Mouse (Mus musculus) intestine, embryonic 14.5 days (tissue): ENCODE data around the gene Pth. TPM values are rescaled to one million over a fixed set of nuclear protein-coding genes. Genes with fewer than 3 reads are reported as not detected.

ENCODE experiments used
- ATAC-seq: fragments of 200-750 bp; cut with Nextera tagmentation; replicated peaks from 2 replicates; pipeline ENCODE4 v1.8.0; 2017; ENCODE audit warnings: low read depth, moderate number of reproducible peaks, moderate TSS enrichment, moderate library complexity; ENCODE audit not compliant: low FRiP score, low TSS enrichment
- DNase-seq: peaks from one replicate; pipeline ENCODE4 v3.0.0-alpha.2; 2018; ENCODE audit warnings: low spot score
- H3K27ac ChIP-seq: fragments of 300-500 bp; sonication (generic); 2 replicates; pipeline ENCODE4 v1.5.1; 2014; ENCODE audit warnings: low read depth, mild to moderate bottlenecking, control low read depth
- H3K27me3 ChIP-seq: fragments of 300-500 bp; sonication (generic); replicated peaks from 2 replicates; pipeline ENCODE4 v1.6.1; 2014; ENCODE audit warnings: low read length, control low read depth; ENCODE audit not compliant: control insufficient read depth, insufficient read depth
- H3K36me3 ChIP-seq: fragments of 300-500 bp; sonication (generic); 2 replicates; pipeline ENCODE4 v1.6.1; 2014; ENCODE audit warnings: low read length, control low read depth; ENCODE audit not compliant: control insufficient read depth, insufficient read depth
- H3K4me1 ChIP-seq: fragments of 300-500 bp; sonication (generic); replicated peaks from 2 replicates; pipeline ENCODE4 v1.6.1; 2014; ENCODE audit warnings: low read length, control low read depth, mixed read lengths; ENCODE audit not compliant: control insufficient read depth, insufficient read depth
- H3K4me2 ChIP-seq: fragments of 300-500 bp; sonication (generic); 2 replicates; pipeline ENCODE4 v1.6.1; 2014; ENCODE audit warnings: low read length
- H3K4me3 ChIP-seq: fragments of 300-500 bp; sonication (generic); 2 replicates; pipeline ENCODE4 v1.5.1; 2014; ENCODE audit warnings: low read depth, low read length, control low read depth, mixed read lengths
- H3K9ac ChIP-seq: fragments of 300-500 bp; sonication (generic); 2 replicates; pipeline ENCODE4 v1.6.1; 2014; ENCODE audit warnings: mild to moderate bottlenecking, low read length
- H3K9me3 ChIP-seq: fragments of 300-500 bp; sonication (generic); 2 replicates; pipeline ENCODE4 v1.6.1; 2016; ENCODE audit warnings: low read length, control low read depth; ENCODE audit not compliant: control insufficient read depth
- WGBS: fragments of 180-500 bp; shearing (Covaris S2); extraction: QIAGEN DNeasy Blood & Tissue Kit; methylation state at CpG from one replicate; pipeline ENCODE4 v1.1.7; 2014; 5-methylcytosine and 5-hydroxymethylcytosine counted together
- polyA plus RNA-seq: library from polyadenylated mRNA; unstranded; fragments of >200 nt; fragmentation: Nextera tagmentation; extraction: Ambion mirVana; gene quantifications from 2 replicates; pipeline ENCODE4 v1.2.1, GENCODE M21; 2014

Gene Pth
- polyA plus RNA-seq, 1 experiment from 2014 or later: not detected

- ATAC-seq (no peak), DNase-seq (no peak)
- Histone ChIP-seq H3K4me2 (no peak overlapping the region), H3K4me3 (no peak overlapping the region), H3K9ac (no peak overlapping the region), H3K36me3 (no peaks in the 10 kb centered on the region), H3K27me3 (no peaks in the 10 kb centered on the region), H3K27ac (no peak overlapping the region), H3K4me1 (no peaks in the 10 kb centered on the region), H3K9me3 (no peaks in the 10 kb centered on the region)
- WGBS: 54% methylated on average over 5 of the region's 5 CpGs
Observed at GRCm38 (mm10) chr7:113408712-113409111, 20.3 kb upstream of the Pth start.

GRCm38 (mm10) chr7:113398083-113398482 lies 9.7 kb upstream of the Pth start:
- Histone ChIP-seq H3K27me3 (no peaks in the 10 kb centered on the region), H3K36me3 (no peaks in the 10 kb centered on the region), H3K9ac (no peak overlapping the region), H3K9me3 (no peaks in the 10 kb centered on the region), H3K4me2 (no peak overlapping the region), H3K27ac (no peak overlapping the region), H3K4me3 (no peak overlapping the region), H3K4me1 (no peaks in the 10 kb centered on the region)
- ATAC-seq: no peak
- no peak for DNase-seq

GRCm38 (mm10) chr7:113396661-113397060 lies 8.3 kb upstream of the Pth start:
- H3K27ac ChIP-seq: no peak overlapping the region
- H3K4me2 ChIP-seq: no peak overlapping the region
- 88% methylated on average over 4 of the region's 4 CpGs for WGBS
- ATAC-seq (no peak), DNase-seq (no peak)
- no peak overlapping the region for H3K4me3 ChIP-seq
- no peaks in the 10 kb centered on the region for H3K36me3 ChIP-seq
- H3K9ac ChIP-seq: no peak overlapping the region
- H3K9me3 ChIP-seq: no peaks in the 10 kb centered on the region
- no peaks in the 10 kb centered on the region for H3K4me1 ChIP-seq
- no peaks in the 10 kb centered on the region for H3K27me3 ChIP-seq

- H3K36me3 ChIP-seq: no peaks in the 10 kb centered on the region
- ATAC-seq (no peak), DNase-seq (no peak)
- no peak overlapping the region for H3K4me2 ChIP-seq
- H3K9me3 ChIP-seq: no peaks in the 10 kb centered on the region
- H3K9ac ChIP-seq: no peak overlapping the region
- H3K4me1 ChIP-seq: no peaks in the 10 kb centered on the region
- H3K4me3 ChIP-seq: no peak overlapping the region
- H3K27me3 ChIP-seq: no peaks in the 10 kb centered on the region
- WGBS: 81% methylated on average over 2 of the region's 2 CpGs
- H3K27ac ChIP-seq: no peak overlapping the region
Observed at GRCm38 (mm10) chr7:113391619-113392018, 3.2 kb upstream of the Pth start.

GRCm38 (mm10) chr7:113377875-113378658 lies 10.3 kb downstream of the Pth start:
- no peaks in the 10 kb centered on the region for H3K27me3 ChIP-seq
- no peaks in the 10 kb centered on the region for H3K9me3 ChIP-seq
- peak; percentile 75 for DNase-seq
- H3K4me2 ChIP-seq: no peak overlapping the region
- H3K36me3 ChIP-seq: no peaks in the 10 kb centered on the region
- H3K4me1 ChIP-seq: no peaks in the 10 kb centered on the region
- peak; percentile 83 for ATAC-seq
- H3K9ac ChIP-seq: no peak overlapping the region
- WGBS: 28% methylated on average over 7 of the region's 7 CpGs
- H3K4me3 ChIP-seq: no peak overlapping the region
- H3K27ac ChIP-seq: no peak overlapping the region

GRCm38 (mm10) chr7:113372682-113373081 lies 15.7 kb downstream of the Pth start:
- no peaks in the 10 kb centered on the region for H3K36me3 ChIP-seq
- DNase-seq (no peak), ATAC-seq (no peak)
- no peak overlapping the region for H3K27ac ChIP-seq
- H3K4me3 ChIP-seq: no peak overlapping the region
- no peak overlapping the region for H3K9ac ChIP-seq
- H3K9me3 ChIP-seq: no peaks in the 10 kb centered on the region
- WGBS: 70% methylated on average over 1 of the region's 1 CpGs
- H3K4me1 ChIP-seq: no peaks in the 10 kb centered on the region
- H3K27me3 ChIP-seq: no peaks in the 10 kb centered on the region
- no peak overlapping the region for H3K4me2 ChIP-seq

- H3K36me3 ChIP-seq: no peaks in the 10 kb centered on the region
- peak overlapping the region; percentile 87 for H3K27ac ChIP-seq
- H3K9me3 ChIP-seq: no peaks in the 10 kb centered on the region
- peak overlapping the region; percentile 85 for H3K9ac ChIP-seq
- H3K4me2 ChIP-seq: peak overlapping the region; percentile 63
- under 1% methylated on average over 44 of the region's 44 CpGs for WGBS
- H3K4me1 ChIP-seq: no peaks in the 10 kb centered on the region
- ATAC-seq: peak; percentile 70
- H3K4me3 ChIP-seq: peak overlapping the region; percentile 88
- no peak for DNase-seq
- H3K27me3 ChIP-seq: no peaks in the 10 kb centered on the region
Observed at GRCm38 (mm10) chr7:113369620-113370340, 18.6 kb downstream of the Pth start.

- peaks cover 2% of the 10 kb centered on the region for H3K36me3 ChIP-seq
- no peaks in the 10 kb centered on the region for H3K4me1 ChIP-seq
- no peaks in the 10 kb centered on the region for H3K27me3 ChIP-seq
- H3K9ac ChIP-seq: peak within 1 kb of the TSS; percentile 85
- ATAC-seq: peak; percentile 99
- peak within 1 kb of the TSS; percentile 88 for H3K4me3 ChIP-seq
- DNase-seq: peak; percentile 98
- under 1% methylated on average over 63 of the region's 64 CpGs for WGBS
- peak within 1 kb of the TSS; percentile 82 for H3K4me2 ChIP-seq
- H3K9me3 ChIP-seq: no peaks in the 10 kb centered on the region
- H3K27ac ChIP-seq: peak within 1 kb of the TSS; percentile 87
Observed at GRCm38 (mm10) chr7:113368746-113369619, 19.4 kb downstream of the Pth start, which contains the start of gene Btbd10. Gene Btbd10, minus strand, starts transcription at chr7:113369392.
